Mouse (Mus musculus): ENCODE data around the gene Pkhd1. TPM values are rescaled to one million over a fixed set of nuclear protein-coding genes. Genes with fewer than 3 reads are reported as not detected.

The Pkhd1 gene
- polyA plus RNA-seq, 2 experiments, result 0.15 TPM

DNA sequence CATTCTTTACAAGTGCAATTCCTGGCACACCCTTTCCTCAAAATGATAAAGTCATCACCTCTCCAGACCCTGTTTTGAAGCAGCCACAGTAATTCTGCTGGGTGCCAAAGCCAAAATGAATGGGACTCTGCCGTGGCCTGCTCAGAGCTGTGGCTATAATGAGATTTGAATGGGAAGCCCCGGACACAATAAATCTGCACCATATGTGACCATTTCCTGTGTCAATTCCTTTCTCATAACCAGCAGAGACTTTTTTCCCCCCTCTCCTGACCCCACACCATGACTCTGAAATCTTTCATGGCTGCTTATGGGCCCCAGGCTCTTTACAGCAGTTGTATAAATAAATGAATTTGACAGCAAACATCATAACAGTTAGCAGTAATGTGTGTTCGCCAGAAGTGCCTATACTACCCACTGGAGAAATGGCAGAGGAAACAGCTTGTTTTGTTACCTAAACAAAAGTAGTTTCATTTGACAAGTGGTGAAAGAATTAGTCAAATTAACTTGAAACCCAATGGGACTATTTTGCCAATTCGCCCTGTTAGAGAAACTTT is 482.7 kb downstream of the Pkhd1 start:
- Histone ChIP-seq H3K36me3 (replicated peaks; ENCODE audit: control insufficient read depth, insufficient read depth, low read depth) (no peaks in the 10 kb centered on the region), H3K27me3 (ENCODE audit: control insufficient read depth, insufficient read depth, low read length) (no peaks in the 10 kb centered on the region), H3K9me3 (ENCODE audit: control insufficient read depth, low read length) (no peaks in the 10 kb centered on the region), H3K27ac (no peak overlapping the region), H3K4me2 (ENCODE audit: low read depth) (no peak overlapping the region), H3K4me3 (ENCODE audit: insufficient read depth in 1 of 2, low read depth in 2 of 2, low read length in 2 of 2) (no peak overlapping the region), H3K4me1 (replicated peaks; ENCODE audit: control insufficient read depth in 2 of 2, insufficient read depth in 2 of 2, low read length in 1 of 2) (no peaks in the 10 kb centered on the region; a peak in 1 of 4 replicates), H3K9ac (replicated peaks) (no peak overlapping the region)
- 43% methylated on average over 4 of the region's 4 CpGs for WGBS (ENCODE audit: insufficient replicate concordance)
- DNase-seq (ENCODE audit: low read depth in 3 of 3, low spot score in 3 of 3) (no peak), ATAC-seq (ENCODE audit: insufficient read depth) (no peak)
- TF ChIP-seq CTCF (IDR thresholded peaks at IDR 0.05; ENCODE audit: low read depth) (no peak), EP300 (IDR thresholded peaks at IDR 0.05; ENCODE audit: low read depth) (no peak)

DNA sequence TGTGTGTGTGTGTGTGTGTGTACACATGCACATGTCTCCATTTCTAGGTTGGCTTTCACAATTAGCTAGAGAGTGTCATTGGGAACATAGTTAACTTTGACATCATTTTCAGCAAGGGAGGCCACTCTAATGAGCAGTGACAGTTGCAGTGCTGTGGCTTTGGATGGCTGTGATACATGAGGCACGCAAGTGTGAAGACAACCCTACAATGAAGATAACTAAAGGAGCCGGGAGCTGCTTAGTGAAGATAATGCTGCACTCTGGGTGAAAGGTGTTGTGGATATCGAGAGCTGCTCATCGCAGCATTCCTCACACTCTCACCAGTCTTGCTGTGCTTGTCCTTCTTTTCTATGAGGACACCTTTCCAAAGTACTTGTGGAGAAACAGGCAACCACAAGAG is 484.2 kb downstream of the Pkhd1 start:
- Histone ChIP-seq H3K9ac (replicated peaks) (no peak overlapping the region), H3K4me3 (ENCODE audit: insufficient read depth in 1 of 2, low read depth in 2 of 2, low read length in 2 of 2) (no peak overlapping the region), H3K4me2 (ENCODE audit: low read depth) (no peak overlapping the region), H3K9me3 (ENCODE audit: control insufficient read depth, low read length) (no peaks in the 10 kb centered on the region), H3K36me3 (replicated peaks; ENCODE audit: control insufficient read depth, insufficient read depth, low read depth) (no peaks in the 10 kb centered on the region), H3K27me3 (ENCODE audit: control insufficient read depth, insufficient read depth, low read length) (no peaks in the 10 kb centered on the region), H3K4me1 (replicated peaks; ENCODE audit: control insufficient read depth in 2 of 2, insufficient read depth in 2 of 2, low read length in 1 of 2) (no peaks in the 10 kb centered on the region; a peak in 1 of 4 replicates), H3K27ac (no peak overlapping the region)
- TF ChIP-seq CTCF (IDR thresholded peaks at IDR 0.05; ENCODE audit: low read depth), result no peak
- no peak for TF ChIP-seq EP300 (IDR thresholded peaks at IDR 0.05; ENCODE audit: low read depth)
- WGBS (ENCODE audit: insufficient replicate concordance), result 56% methylated on average over 4 of the region's 4 CpGs
- ATAC-seq (ENCODE audit: insufficient read depth), result peak; percentile 45; the same call in 1 of the 2 replicates
- DNase-seq (ENCODE audit: low read depth in 3 of 3, low spot score in 3 of 3), result no peak

DNA sequence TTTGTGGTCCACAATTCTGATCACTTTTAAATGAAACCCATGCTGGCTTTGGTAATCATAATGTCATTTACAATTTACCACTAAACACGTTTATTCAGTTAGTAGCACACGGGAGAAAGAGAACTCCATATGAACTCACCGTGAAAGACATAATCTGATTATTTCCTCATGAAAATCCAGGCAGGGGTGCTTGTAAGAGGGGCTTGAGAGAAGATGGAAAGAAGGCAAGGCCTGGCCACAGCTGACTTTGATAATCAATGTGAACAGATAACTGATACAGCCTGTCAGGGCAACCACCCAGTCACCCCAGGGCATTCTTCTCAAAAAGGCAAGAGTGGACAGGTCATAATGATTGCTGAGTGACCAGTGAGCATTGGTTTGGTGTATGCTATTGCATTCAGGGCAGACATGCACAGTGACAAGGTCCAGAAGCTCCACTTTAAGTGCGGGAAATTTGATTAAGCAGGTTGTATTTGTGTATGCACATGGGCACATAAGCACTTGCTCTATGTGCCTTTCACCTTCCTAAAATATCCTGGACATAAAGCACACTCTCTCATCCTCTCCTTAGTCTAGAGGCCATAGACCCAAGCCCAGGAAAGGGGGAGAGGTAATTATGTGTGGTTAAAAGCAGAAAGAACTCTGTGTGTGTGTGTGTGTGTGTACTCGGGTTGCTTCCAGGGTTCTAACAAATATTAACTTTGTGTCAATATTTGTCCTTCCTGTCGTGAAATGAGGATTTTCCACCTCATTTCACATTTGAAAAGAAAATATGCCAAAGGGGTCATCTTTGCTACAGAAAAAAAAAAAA is 485.9 kb downstream of the Pkhd1 start:
- 55% methylated on average over 6 of the region's 6 CpGs for WGBS (ENCODE audit: insufficient replicate concordance)
- no peak for DNase-seq (ENCODE audit: low read depth in 3 of 3, low spot score in 3 of 3)
- no peak overlapping the region for H3K27ac ChIP-seq

DNA sequence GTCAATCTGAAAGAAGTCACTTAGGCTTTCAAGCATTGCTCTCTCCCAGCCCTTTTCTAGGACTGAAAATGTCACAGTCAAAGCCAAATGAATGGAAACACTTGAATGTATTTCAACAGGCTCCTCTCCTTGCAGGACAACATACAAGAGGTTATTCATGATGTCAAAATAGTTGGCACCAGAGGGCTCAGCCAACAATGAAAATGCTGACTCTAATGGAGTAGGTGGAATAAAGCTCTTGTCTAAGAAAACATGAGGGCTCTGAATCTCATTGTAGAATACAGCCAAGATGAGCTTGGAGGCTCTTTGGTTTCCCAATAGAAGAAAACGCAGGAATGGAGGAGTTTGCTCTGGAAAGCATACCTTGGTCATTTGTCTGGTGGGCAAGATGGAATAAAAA is 500.5 kb downstream of the Pkhd1 start:
- Histone ChIP-seq H3K27me3 (ENCODE audit: control insufficient read depth, insufficient read depth, low read length) (no peaks in the 10 kb centered on the region), H3K9ac (replicated peaks) (no peak overlapping the region), H3K9me3 (ENCODE audit: control insufficient read depth, low read length) (no peaks in the 10 kb centered on the region), H3K36me3 (replicated peaks; ENCODE audit: control insufficient read depth, insufficient read depth, low read depth) (no peaks in the 10 kb centered on the region), H3K27ac (no peak overlapping the region), H3K4me3 (ENCODE audit: insufficient read depth in 1 of 2, low read depth in 2 of 2, low read length in 2 of 2) (no peak overlapping the region), H3K4me1 (replicated peaks; ENCODE audit: control insufficient read depth in 2 of 2, insufficient read depth in 2 of 2, low read length in 1 of 2) (no peaks in the 10 kb centered on the region), H3K4me2 (ENCODE audit: low read depth) (no peak overlapping the region)
- ATAC-seq (ENCODE audit: insufficient read depth), result no peak
- 58% methylated on average over 1 of the region's 1 CpGs for WGBS (ENCODE audit: insufficient replicate concordance)
- DNase-seq (ENCODE audit: low read depth in 3 of 3, low spot score in 3 of 3), result no peak
- TF ChIP-seq CTCF (IDR thresholded peaks at IDR 0.05; ENCODE audit: low read depth) (no peak), EP300 (IDR thresholded peaks at IDR 0.05; ENCODE audit: low read depth) (no peak)

More for the DNA sequence above, 485.9 kb downstream of the Pkhd1 start:
- no peaks in the 10 kb centered on the region; a peak in 1 of 4 replicates for H3K4me1 ChIP-seq (replicated peaks; ENCODE audit: control insufficient read depth in 2 of 2, insufficient read depth in 2 of 2, low read length in 1 of 2)
- H3K9ac ChIP-seq (replicated peaks), result no peak overlapping the region
- H3K4me2 ChIP-seq (ENCODE audit: low read depth), result no peak overlapping the region
- no peaks in the 10 kb centered on the region for H3K36me3 ChIP-seq (replicated peaks; ENCODE audit: control insufficient read depth, insufficient read depth, low read depth)
- H3K9me3 ChIP-seq (ENCODE audit: control insufficient read depth, low read length), result no peaks in the 10 kb centered on the region
- no peaks in the 10 kb centered on the region for H3K27me3 ChIP-seq (ENCODE audit: control insufficient read depth, insufficient read depth, low read length)
- no peak for TF ChIP-seq CTCF (IDR thresholded peaks at IDR 0.05; ENCODE audit: low read depth)
- TF ChIP-seq EP300 (IDR thresholded peaks at IDR 0.05; ENCODE audit: low read depth), result no peak
- H3K4me3 ChIP-seq (ENCODE audit: insufficient read depth in 1 of 2, low read depth in 2 of 2, low read length in 2 of 2), result no peak overlapping the region
- ATAC-seq (ENCODE audit: insufficient read depth), result peak; percentile 74

DNA sequence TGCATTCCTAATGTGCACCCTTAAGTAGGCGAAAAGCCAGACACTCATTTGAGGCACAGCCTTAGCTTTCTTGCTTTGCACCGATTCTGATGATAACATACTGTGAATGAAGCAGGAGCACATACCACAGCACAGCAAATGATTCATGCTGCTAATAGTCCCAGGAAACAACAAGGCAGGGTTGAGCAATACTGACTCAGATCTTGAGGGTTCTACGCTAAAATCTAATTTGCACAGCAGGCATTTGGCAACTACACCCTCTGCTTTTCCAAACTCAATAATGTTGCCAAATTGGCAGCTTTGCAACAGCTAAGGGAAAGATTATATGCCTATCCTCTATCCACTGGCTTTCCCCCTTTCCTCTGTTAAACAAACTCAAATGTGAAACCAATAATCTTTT is 548.1 kb downstream of the Pkhd1 start:
- TF ChIP-seq CTCF (IDR thresholded peaks at IDR 0.05; ENCODE audit: low read depth) (no peak), EP300 (IDR thresholded peaks at IDR 0.05; ENCODE audit: low read depth) (no peak)
- no peak overlapping the region for H3K4me2 ChIP-seq (ENCODE audit: low read depth)
- no peak overlapping the region for H3K27ac ChIP-seq
- H3K36me3 ChIP-seq (replicated peaks; ENCODE audit: control insufficient read depth, insufficient read depth, low read depth), result no peaks in the 10 kb centered on the region
- no peak overlapping the region for H3K4me3 ChIP-seq (ENCODE audit: insufficient read depth in 1 of 2, low read depth in 2 of 2, low read length in 2 of 2)
- WGBS (ENCODE audit: insufficient replicate concordance), result 64% methylated on average over 3 of the region's 3 CpGs
- H3K27me3 ChIP-seq (ENCODE audit: control insufficient read depth, insufficient read depth, low read length), result no peaks in the 10 kb centered on the region
- no peak for ATAC-seq (ENCODE audit: insufficient read depth)
- no peaks in the 10 kb centered on the region for H3K9me3 ChIP-seq (ENCODE audit: control insufficient read depth, low read length)
- no peak for DNase-seq (ENCODE audit: low read depth in 3 of 3, low spot score in 3 of 3)
- no peak overlapping the region for H3K9ac ChIP-seq (replicated peaks)
- no peaks in the 10 kb centered on the region for H3K4me1 ChIP-seq (replicated peaks; ENCODE audit: control insufficient read depth in 2 of 2, insufficient read depth in 2 of 2, low read length in 1 of 2)
